In genomic region chr19:53391787-53392186, GRCm38 (mm10) we compare ENCODE assay signal across 9 mouse cellular contexts. TPM values are rescaled to one million over a fixed set of nuclear protein-coding genes. Genes with fewer than 3 reads are reported as not detected.
DNase-seq lines count a peak whose midpoint lies in the region; ATAC-seq lines count a peak whose summit lies in the region.
"Had no signal": no experiment of that assay in that cellular context is flagged by ENCODE, and none has a peak within 500 bp of the region (broad histone marks: within the 10 kb centered on the region; RNA-seq: fewer than 3 reads in every experiment).

No protein-coding gene starts in this region.

- peaks cover 18% of the 10 kb centered on the region for H3K4me1 ChIP-seq in heart, embryonic 16.5 days (ENCODE audit: control insufficient read depth, insufficient read depth, low read length)
- H3K4me1 ChIP-seq in hindbrain, embryonic 16.5 days (ENCODE audit: control insufficient read depth, insufficient read depth, low read depth, low read length), result peaks cover 14% of the 10 kb centered on the region
- H3K4me1 ChIP-seq in midbrain, embryonic 16.5 days (ENCODE audit: control insufficient read depth, insufficient read depth, low read length), result peaks cover 17% of the 10 kb centered on the region

- intact Hi-C loops in heart, postnatal 10 days (cut with DNase I), result loop anchor here (5.0 kb wide), 1 partner anchor 141 kb away; no protein-coding TSS in a partner anchor

- no peak for DNase-seq in heart, postnatal 10 days
- DNase-seq in adipocyte (ENCODE audit: low spot score), result peak; percentile 24
- no peak for DNase-seq in layer of hippocampus, postnatal 36 days
- no peak for DNase-seq in embryo, embryonic 9.5 days (ENCODE audit: extremely low spot score)
- no peak for DNase-seq in gastrocnemius, adult 18-20 months (ENCODE audit: low spot score)

- no peak overlapping the region for H3K27ac ChIP-seq in heart, embryonic 16.5 days (ENCODE audit: low read length)
- H3K27ac ChIP-seq in hindbrain, embryonic 16.5 days (ENCODE audit: low read depth, low read length), result no peak overlapping the region
- H3K27ac ChIP-seq in midbrain, embryonic 16.5 days (ENCODE audit: low read length), result no peak overlapping the region

- no peak for ATAC-seq in heart, embryonic 16.5 days (replicated peaks; ENCODE audit: extremely low read depth, insufficient read depth, low FRiP score)
- ATAC-seq in hindbrain, embryonic 16.5 days, result no peak
- no peak for ATAC-seq in midbrain, embryonic 16.5 days

- H3K4me3 ChIP-seq in heart, embryonic 16.5 days (ENCODE audit: low read length), result no peak overlapping the region
- peak overlapping the region; percentile 100 for H3K4me3 ChIP-seq in hindbrain, embryonic 16.5 days (ENCODE audit: low read length)
- peak overlapping the region; percentile 99; the same call in 1 of the 2 replicates for H3K4me3 ChIP-seq in midbrain, embryonic 16.5 days (ENCODE audit: low read depth, low read length)

- peak overlapping the region; percentile 78 for H3K4me2 ChIP-seq in heart, embryonic 16.5 days (ENCODE audit: low read depth, low read length)
- H3K4me2 ChIP-seq in hindbrain, embryonic 16.5 days (ENCODE audit: low read length), result peak overlapping the region; percentile 85
- peak overlapping the region; percentile 85 for H3K4me2 ChIP-seq in midbrain, embryonic 16.5 days (ENCODE audit: low read length)

- no peaks in the 10 kb centered on the region for H3K27me3 ChIP-seq in heart, embryonic 16.5 days (ENCODE audit: control insufficient read depth, insufficient read depth, low read length)
- no peaks in the 10 kb centered on the region for H3K27me3 ChIP-seq in hindbrain, embryonic 16.5 days (replicated peaks; ENCODE audit: control insufficient read depth, insufficient read depth, low read length)
- no peaks in the 10 kb centered on the region for H3K27me3 ChIP-seq in midbrain, embryonic 16.5 days (ENCODE audit: control insufficient read depth, insufficient read depth, low read depth, low read length)

- peak overlapping the region; percentile 89 for H3K9ac ChIP-seq in heart, embryonic 16.5 days (ENCODE audit: low read length)
- no peak overlapping the region; the same call in 1 of the 2 replicates for H3K9ac ChIP-seq in hindbrain, embryonic 16.5 days (ENCODE audit: low read depth, low read length)
- H3K9ac ChIP-seq in midbrain, embryonic 16.5 days (ENCODE audit: low read depth, low read length), result no peak overlapping the region

- 87% methylated on average over 5 of the region's 5 CpGs for WGBS in heart, embryonic 16.5 days
- 88% methylated on average over 5 of the region's 5 CpGs for WGBS in hindbrain, embryonic 16.5 days
- WGBS in midbrain, embryonic 16.5 days, result 89% methylated on average over 5 of the region's 5 CpGs

- H3K9me3 ChIP-seq in heart, embryonic 16.5 days (replicated peaks; ENCODE audit: control insufficient read depth, low read length), result no peaks in the 10 kb centered on the region
- H3K9me3 ChIP-seq in hindbrain, embryonic 16.5 days (ENCODE audit: control insufficient read depth, low read length), result no peaks in the 10 kb centered on the region
- no peaks in the 10 kb centered on the region for H3K9me3 ChIP-seq in midbrain, embryonic 16.5 days (replicated peaks; ENCODE audit: control insufficient read depth, low read length, poor library complexity, severe bottlenecking)

- H3K36me3 ChIP-seq in heart, embryonic 16.5 days (ENCODE audit: control insufficient read depth, insufficient read depth), result peaks cover 9% of the 10 kb centered on the region
- H3K36me3 ChIP-seq in hindbrain, embryonic 16.5 days (ENCODE audit: control insufficient read depth, insufficient read depth, low read length), result peaks cover 11% of the 10 kb centered on the region
- peaks cover 9% of the 10 kb centered on the region; the same call in 1 of the 2 replicates for H3K36me3 ChIP-seq in midbrain, embryonic 16.5 days (ENCODE audit: control insufficient read depth, insufficient read depth, low read length)

RNA-seq across cellular contexts. Expression of gene Smndc1, which starts 1.4 kb away (rescaled TPM):
- polyA plus RNA-seq in heart, embryonic 16.5 days (2015; fragmentation: Nextera tagmentation; extraction: Ambion mirVana), result 25.5 and 28.0 TPM in 2 replicates
- total RNA-seq in heart, postnatal 10 days (2021), result 10 to 100 TPM; 37.3 to 39.5 TPM
- polyA plus RNA-seq in hindbrain, embryonic 16.5 days (2015; fragmentation: Nextera tagmentation; extraction: Ambion mirVana), result 26.9 and 29.8 TPM in 2 replicates
- polyA plus RNA-seq in midbrain, embryonic 16.5 days (2015; fragmentation: Nextera tagmentation; extraction: Ambion mirVana), result 31.2 and 32.2 TPM in 2 replicates
- total RNA-seq in layer of hippocampus, postnatal 36 days (2021), result 10 to 100 TPM; 39.6 to 40.2 TPM
- total RNA-seq in gastrocnemius, adult 18-20 months (2021), result 10 to 100 TPM; 28.4 to 33.2 TPM

RNA-seq across cellular contexts. Expression of gene Gm10197, which starts 20.2 kb away (rescaled TPM):
- 3.5 TPM in 1 of 2 replicates, not detected in the other for polyA plus RNA-seq in heart, embryonic 16.5 days (2015; fragmentation: Nextera tagmentation; extraction: Ambion mirVana)
- not detected for total RNA-seq in heart, postnatal 10 days (2021)
- not detected in 2 replicates for polyA plus RNA-seq in hindbrain, embryonic 16.5 days (2015; fragmentation: Nextera tagmentation; extraction: Ambion mirVana)
- polyA plus RNA-seq in midbrain, embryonic 16.5 days (2015; fragmentation: Nextera tagmentation; extraction: Ambion mirVana), result not detected in 2 replicates
- total RNA-seq in layer of hippocampus, postnatal 36 days (2021), result not detected
- not detected for total RNA-seq in gastrocnemius, adult 18-20 months (2021)
- polyA plus RNA-seq: gonadal fat pad, adult 2 months had no signal
